Mouse (Mus musculus) embryonic stem cell, embryonic (primary cell): ENCODE data around the gene Tmco5.
"Not testable (repeated sequence)": the region's sequence is repeated elsewhere in the genome, so short reads cannot be mapped to it uniquely, and the experiment has no call there.

Source experiments
- CTCF ChIA-PET, 4 experiments: fragments of 300-600 bp in 2 of 4; fragments of 350-600 bp in 2 of 4; sonication (Branson Sonifier 250); formaldehyde crosslinking; loops; one replicate each; lab custom pipeline; 2022; ENCODE audit warnings: inconsistent platforms in 2 of 4; lab: Charles Lee
- POLR2A ChIA-PET, 4 experiments: fragments of 300-600 bp in 2 of 4; fragments of 350-600 bp in 2 of 4; sonication (Branson Sonifier 250); formaldehyde crosslinking; loops; one replicate each; lab custom pipeline; 2022; ENCODE audit warnings: antibody characterized with exemption in 4 of 4, inconsistent platforms in 1 of 4; lab: Charles Lee

The Tmco5 gene

DNA sequence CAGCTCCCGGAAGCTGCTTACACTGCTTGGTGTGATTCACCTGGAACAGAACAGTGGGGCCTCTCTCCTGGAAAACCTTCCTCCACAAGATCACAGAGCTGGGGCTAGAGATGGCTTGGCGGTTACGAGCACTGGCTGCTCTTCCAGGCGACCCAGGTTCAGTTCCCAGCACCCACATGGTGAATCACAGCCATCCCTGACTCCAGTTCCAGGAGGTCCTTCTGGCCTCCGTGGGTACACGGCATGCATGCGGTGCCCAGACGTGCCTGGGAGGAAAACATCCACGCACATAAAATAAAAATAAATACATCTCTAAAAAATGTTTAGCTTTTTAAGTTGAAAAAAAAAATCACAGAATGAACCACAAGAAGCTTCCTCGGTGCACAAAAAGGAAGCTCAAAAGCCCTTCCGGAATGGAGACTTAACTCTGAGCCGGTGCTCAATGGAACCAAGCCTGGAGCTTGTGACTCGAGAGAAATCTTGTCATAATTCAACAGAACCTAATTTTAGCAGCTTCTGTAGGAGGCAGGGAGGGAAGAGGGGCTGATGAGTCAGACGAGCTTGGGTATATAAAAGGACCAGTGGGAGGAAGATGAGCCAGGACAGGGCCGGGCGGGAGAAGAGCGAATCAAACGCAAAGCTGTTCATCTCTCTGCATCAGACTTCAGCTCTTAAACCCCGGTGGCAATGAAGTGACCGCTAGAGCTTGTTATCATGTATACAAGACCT is 35.4 kb downstream of the Tmco5 start:
- ChIA-PET POLR2A (interaction anchor here in 3 of 4 experiments (0.8 to 1.1 kb wide), 5 partner anchors 9 to 286 kb away, joined by 3 read pairs; no protein-coding TSS in a partner anchor), CTCF (interaction anchor here in 1 of 4 experiments (1.0 to 1.3 kb wide), 2 partner anchors 14 to 317 kb away, joined by 4 read pairs; no protein-coding TSS in a partner anchor)

DNA sequence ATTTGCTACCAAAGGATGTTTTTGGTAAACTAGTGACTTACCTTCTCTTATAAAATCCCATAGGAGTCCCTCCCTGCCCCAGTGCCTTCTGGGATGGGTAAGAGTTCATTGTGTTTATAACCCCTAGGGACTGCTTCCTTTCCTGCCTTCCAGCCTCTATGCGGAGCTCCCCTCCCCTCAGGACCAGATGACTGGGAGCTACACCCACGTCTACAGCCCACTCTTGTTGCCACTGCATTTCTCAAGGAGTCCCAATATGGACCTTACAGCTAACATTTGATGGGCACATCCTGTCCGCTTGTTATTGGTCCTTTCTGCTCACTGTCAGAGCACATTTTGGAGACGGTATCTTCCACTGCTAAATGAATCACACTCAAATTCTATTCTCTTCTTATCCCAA is 36.1 kb downstream of the Tmco5 start:
- CTCF ChIA-PET = interaction anchor here in 1 of 4 experiments (1.0 to 1.3 kb wide), 2 partner anchors 14 to 317 kb away, joined by 4 read pairs; no protein-coding TSS in a partner anchor
- POLR2A ChIA-PET = interaction anchor here in 3 of 4 experiments (0.8 to 1.1 kb wide), 3 partner anchors 11 to 206 kb away, joined by 3 read pairs; no protein-coding TSS in a partner anchor

DNA sequence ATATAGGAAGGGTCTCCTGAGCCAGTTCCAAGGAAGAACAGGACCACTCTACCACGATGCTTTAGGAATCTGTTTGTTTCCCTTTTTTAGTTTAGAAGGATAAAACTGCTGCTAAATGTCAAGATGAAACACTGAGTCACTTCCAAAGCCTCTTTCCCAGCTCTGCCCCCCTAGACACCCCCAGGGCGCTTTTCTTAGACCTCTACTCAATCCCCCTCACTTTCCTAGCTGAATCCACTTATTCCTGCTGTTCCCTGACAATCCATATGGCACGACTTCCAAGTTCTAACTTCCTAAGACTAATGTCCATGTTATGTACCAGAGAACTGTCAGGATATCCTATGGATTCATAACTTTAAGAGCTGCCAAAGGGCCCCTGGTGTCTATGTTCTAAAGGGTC is 40.1 kb downstream of the Tmco5 start:
- ChIA-PET CTCF (interaction anchor here in 1 of 4 experiments (0.6 kb wide), 1 partner anchor 894 kb away, joined by 3 read pairs; no protein-coding TSS in a partner anchor), POLR2A (no interaction called here)

DNA sequence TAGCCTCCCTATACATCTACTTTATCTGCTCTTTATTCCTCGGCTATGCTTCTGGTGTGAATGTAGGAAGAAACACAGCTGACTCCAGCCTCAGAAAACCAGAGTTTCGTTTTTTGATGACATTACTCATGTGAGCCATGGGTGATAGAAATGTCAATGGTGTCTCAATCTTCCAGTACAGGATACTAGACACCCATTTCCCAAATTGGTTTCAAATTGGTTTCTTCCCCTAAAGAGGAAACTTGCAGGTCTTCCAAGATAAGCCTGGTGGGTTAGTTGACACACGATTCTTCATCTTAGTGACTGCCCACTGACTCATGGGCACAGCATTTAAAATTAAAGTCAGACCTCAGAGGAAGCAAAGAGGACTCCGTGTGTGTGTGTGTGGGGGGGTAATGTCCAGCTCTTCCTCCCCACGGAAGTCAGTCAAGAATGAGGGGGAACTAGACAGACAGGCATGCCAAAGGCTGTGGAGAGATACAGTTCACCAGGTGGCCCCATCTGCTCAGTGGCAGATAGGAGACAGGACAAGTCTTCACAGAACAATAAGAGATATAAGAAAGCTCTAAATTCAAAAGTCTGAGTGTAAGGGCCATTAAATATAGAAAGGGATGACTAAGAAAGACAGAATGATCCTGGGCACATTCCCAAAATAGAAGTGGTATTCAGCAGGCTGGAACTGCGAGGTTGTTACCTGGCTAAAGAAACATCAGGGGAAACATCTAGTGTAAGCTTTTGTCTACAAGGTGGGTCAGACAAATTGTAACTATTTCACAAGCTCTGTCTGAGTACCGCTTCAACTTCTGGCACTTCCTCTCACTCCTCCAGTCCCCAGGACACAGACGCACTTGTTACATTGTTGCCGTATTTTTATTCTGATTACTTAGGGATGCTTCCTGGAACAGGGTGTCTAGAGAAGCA is 44.3 kb downstream of the Tmco5 start:
- CTCF ChIA-PET = interaction anchor here in 1 of 4 experiments (0.6 kb wide), 1 partner anchor 340 kb away, joined by 3 read pairs; no protein-coding TSS in a partner anchor
- POLR2A ChIA-PET = interaction anchor here in 1 of 4 experiments (0.8 kb wide), 1 partner anchor 9 kb away, joined by 3 read pairs; no protein-coding TSS in a partner anchor

DNA sequence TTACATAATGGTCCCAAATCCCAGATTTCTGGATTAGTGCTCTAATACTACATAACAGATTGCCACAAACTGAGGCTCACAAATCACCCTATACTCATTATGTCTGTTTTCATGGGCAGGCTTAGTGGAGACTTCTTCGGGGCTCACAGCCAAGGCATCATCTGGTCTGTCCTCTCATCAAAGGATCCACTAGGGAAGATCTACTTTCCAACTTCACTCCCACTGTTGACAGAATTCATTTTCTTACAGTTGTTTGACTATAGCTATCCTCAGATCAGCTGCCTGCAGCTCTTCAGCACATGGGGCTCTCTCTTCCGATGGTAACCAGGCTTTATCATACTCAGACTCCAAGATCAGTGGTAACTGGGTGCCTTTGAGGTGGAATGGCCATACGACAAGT is 45.2 kb downstream of the Tmco5 start:
- ChIA-PET CTCF (no interaction called here), POLR2A (interaction anchor here in 1 of 4 experiments (0.8 kb wide), 1 partner anchor 10 kb away, joined by 3 read pairs; no protein-coding TSS in a partner anchor)

DNA sequence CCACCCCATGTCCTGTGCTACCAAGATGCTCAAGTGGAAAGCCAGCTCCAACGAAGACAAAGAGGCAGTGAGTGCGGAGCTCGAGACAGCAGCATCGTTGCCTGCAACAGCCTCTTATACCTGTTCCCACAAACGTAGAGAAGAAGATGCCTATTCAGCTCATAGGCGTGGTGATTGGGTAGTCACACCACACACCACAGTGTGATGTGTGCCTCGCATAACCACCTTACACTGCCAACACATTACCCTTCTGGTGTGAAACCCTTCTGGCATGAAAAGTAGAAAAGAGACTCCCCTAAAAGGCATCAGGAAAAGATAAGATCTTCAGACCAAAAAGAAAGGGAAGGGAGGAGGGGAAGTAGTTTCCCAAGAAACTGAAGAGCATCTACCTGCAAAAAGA is 45.8 kb downstream of the Tmco5 start:
- CTCF ChIA-PET = no interaction called here
- POLR2A ChIA-PET = no interaction called here

DNA sequence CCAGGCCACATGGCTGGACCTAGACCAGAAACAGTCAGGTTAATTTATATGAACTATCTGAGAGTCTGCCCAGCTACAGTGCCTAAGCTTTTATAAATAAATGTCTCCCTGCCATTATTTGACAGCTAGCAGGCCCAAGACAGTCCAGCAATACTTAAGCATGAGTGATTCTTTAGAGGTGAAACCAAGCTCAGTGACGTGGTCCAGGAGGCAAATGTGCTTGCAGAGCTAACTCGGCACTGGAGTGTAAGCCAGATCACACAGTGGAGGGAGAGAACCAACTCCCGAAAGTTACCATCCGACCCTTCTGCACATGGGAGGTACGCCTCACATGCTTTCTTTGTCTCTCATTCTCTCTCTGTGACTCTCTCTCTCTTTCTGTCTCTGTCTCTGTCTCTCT is 46.7 kb downstream of the Tmco5 start:
- CTCF ChIA-PET = no interaction called here
- POLR2A ChIA-PET = interaction anchor here in 1 of 4 experiments (0.7 kb wide), 1 partner anchor 304 kb away, joined by 3 read pairs; no protein-coding TSS in a partner anchor

DNA sequence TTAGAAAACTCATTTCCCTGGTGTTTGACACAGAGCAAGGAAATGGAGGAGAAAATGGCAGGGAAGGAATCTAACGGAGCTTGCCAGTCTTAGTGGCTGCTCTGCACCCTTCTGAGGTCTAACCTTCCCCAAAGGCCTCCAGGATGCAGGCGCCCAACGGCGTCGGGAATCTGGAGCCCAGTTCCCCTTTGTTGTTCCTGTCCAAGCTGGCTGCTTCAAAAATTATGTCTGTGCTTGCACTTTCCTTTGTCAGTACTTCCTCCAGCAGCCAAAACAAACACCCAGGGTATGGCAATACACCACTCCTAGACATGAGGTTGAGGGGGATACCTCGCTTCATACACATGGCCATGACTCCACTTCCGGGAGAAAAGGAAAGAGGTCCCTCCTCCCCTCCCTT is 53.7 kb downstream of the Tmco5 start:
- CTCF ChIA-PET = no interaction called here
- POLR2A ChIA-PET = interaction anchor here in 1 of 4 experiments (0.7 kb wide), 1 partner anchor 86 kb away, joined by 4 read pairs; no protein-coding TSS in a partner anchor

DNA sequence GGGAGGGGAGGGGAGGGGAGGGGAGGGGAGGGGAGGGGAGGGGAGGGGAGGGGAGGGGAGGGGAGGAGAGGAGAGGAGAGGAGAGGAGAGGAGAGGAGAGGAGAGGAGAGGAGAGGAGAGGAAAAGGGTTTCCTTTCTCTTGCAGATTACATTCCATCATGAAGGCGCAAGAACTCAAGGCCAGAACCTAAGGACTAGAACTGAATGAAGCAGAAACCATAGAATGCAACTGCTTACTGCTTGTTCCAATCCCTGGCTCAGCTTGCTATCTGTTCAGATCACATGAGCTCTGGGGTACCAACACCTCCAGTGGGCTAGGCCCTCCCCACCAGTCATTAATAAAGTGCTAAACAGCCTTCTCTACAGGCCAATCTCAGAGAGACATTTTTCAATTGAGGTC is 55.7 kb downstream of the Tmco5 start:
- POLR2A ChIA-PET = interaction anchor here in 2 of 4 experiments (0.6 to 1.3 kb wide), 3 partner anchors 18 to 913 kb away, joined by 3 to 5 read pairs (median 3); no protein-coding TSS in a partner anchor
- CTCF ChIA-PET = not testable (repeated sequence)

DNA sequence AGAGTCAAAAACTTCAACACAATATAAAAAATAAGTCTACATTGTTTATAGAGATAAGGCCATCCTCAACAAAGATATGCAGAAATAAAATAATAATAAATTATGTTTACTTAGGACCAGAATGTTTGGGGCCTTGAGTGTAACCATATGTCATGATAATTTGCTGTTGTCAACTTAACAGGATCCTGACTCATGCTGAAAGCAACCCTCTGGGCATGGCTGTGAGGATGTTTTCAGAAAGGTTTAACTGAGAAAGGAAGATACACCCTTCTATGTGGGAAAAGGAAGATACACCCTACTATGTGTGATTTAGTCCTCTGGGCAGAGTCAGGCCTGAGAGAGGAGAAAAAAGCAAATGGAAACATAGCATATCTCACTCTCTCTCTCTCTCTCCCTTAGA is 56.3 kb downstream of the Tmco5 start:
- CTCF ChIA-PET = no interaction called here
- POLR2A ChIA-PET = interaction anchor here in 1 of 4 experiments (0.7 kb wide), 1 partner anchor 134 kb away, joined by 3 read pairs; no protein-coding TSS in a partner anchor

DNA sequence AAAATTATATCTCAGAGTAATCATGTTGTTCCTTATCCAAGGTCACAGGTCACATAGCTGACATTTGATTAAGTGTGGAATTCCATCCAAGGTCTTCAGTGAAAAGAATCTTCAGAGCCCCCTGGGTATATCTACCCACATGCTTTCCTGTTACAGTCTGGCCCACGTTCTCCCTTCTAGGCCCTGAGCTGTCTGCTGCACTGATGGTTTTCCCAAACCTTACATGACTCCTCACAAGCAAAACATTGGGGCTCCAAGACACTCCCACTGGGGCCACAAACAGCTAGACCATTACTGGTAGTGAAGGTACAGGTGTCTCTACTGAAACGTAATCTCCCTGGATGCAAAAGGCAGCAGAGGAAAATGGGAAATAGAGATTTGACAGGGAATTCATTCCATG is 57.9 kb downstream of the Tmco5 start:
- CTCF ChIA-PET = interaction anchor here in 1 of 4 experiments (0.6 kb wide), 2 partner anchors 42 to 1958 kb away, joined by 3 read pairs; no protein-coding TSS in a partner anchor
- POLR2A ChIA-PET = interaction anchor here in 3 of 4 experiments (0.6 to 1.5 kb wide), 7 partner anchors 10 to 1609 kb away, joined by 3 to 10 read pairs (median 5); no protein-coding TSS in a partner anchor

DNA sequence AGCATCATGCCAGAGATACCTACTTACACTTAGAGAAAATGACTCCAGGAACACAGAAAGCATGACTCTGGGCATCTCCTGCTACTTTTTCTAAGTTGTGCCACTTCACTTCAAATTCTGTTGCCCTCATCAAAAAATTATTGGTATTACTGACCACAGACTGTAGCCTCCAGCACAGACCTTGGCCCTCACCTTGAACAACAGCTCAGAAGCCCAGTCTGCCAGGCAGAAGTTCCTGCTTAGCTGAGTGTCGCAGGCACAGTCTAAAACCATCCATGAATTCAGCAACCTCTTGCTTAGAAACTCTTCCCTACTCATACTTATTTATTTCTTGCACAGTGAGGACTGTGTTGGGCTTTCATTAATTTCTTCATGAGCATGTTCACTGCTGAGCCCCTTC is 58.7 kb downstream of the Tmco5 start:
- POLR2A ChIA-PET = no interaction called here
- CTCF ChIA-PET = no interaction called here

DNA sequence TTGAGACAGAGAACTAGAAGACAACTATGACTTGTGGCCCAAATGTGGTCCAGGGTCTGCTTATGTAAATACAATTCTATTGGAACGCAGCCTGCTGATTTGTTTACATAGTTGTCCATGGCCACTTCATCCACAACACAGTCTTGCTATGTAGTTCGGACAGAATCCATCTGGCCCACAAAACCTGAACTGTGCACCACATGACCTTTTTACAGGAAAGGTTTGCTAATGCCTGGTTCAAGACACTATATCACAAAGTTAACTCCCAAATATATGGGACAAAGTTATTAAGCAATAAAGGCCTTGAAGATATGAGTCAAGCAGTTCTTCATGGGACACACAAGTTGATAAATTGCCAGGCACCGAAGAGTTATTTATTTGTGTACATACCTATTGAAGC is 63.3 kb downstream of the Tmco5 start:
- ChIA-PET POLR2A (no interaction called here), CTCF (interaction anchor here in 1 of 4 experiments (0.5 kb wide), 1 partner anchor 398 kb away, joined by 7 read pairs; no protein-coding TSS in a partner anchor)
